Mouse (Mus musculus): ENCODE data around the gene Tspan1. TPM values are rescaled to one million over a fixed set of nuclear protein-coding genes. Genes with fewer than 3 reads are reported as not detected.

The Tspan1 gene
- total RNA-seq, 2 experiments from 2014 or later: 0.17 to 1.6 TPM

DNA sequence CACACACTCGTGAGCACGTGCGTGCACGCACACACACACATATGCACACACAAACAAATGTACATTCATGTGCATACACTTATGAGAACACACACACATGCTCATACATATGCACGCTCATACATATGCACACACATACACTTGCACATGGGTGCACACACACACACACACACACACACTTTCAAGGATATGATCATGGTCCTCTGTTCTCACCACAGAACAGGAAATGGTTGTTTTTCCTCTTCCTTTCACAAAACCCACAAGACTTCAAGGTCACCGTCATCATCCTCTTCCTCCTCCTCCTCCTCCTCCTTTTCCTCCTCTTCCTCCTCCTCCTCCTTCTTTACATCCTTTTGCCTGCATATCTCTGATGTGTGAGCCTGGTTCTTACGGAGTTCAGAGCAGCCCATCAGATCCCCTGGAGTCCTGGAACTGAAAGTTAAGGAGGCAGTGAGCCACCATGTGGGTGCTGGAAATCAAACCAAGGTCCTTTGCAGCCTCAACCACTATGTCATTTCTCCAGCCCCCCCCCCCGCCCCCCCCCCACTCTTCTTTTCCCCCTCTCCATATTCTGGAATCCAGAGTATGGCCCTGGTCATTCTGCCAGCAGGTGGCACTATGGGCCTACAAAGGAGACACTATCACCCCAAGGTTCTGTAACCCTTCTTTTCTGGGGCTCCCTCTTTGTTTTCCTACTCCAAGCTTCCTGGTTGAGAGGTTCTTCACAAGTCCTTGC lies 1.4 kb upstream of the Tspan1 start:
- peak in 1 of 2 experiments; percentile 49 for DNase-seq (ENCODE audit: low spot score in 2 of 2)

DNA sequence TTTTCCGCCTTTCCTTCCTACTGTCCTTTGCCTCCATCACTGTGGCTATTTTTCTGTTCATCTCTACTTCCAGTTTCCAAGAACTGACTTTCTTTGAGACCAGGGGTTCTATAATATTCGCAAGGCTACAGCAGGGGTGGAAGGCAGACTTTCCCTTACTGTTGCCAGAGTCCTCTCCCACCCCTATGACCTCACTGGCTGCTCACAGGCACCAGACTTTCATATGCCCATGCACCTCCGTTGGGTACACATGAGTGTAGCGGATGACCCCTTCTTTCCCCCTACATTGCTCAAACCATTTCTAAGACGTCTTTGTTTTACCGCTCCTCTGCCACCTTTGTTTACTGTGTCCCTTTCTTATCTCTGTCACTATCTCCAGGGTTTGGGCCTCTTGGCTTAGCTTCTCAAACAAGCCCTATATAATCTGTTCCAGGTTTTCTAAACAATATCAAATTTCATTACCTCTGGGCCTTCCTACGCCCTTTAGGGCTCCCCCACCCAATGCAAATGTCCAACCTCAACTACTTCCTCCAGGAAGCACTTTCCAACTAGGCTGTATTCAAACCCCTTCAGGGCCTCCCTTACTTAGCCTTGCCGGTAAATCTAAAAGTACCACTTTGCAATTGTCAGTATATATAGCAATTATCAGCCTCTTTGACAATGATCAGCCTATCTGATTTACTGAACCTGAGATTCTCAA lies 1.5 kb downstream of the Tspan1 start:
- DNase-seq (ENCODE audit: low spot score in 2 of 2): no peak

DNA sequence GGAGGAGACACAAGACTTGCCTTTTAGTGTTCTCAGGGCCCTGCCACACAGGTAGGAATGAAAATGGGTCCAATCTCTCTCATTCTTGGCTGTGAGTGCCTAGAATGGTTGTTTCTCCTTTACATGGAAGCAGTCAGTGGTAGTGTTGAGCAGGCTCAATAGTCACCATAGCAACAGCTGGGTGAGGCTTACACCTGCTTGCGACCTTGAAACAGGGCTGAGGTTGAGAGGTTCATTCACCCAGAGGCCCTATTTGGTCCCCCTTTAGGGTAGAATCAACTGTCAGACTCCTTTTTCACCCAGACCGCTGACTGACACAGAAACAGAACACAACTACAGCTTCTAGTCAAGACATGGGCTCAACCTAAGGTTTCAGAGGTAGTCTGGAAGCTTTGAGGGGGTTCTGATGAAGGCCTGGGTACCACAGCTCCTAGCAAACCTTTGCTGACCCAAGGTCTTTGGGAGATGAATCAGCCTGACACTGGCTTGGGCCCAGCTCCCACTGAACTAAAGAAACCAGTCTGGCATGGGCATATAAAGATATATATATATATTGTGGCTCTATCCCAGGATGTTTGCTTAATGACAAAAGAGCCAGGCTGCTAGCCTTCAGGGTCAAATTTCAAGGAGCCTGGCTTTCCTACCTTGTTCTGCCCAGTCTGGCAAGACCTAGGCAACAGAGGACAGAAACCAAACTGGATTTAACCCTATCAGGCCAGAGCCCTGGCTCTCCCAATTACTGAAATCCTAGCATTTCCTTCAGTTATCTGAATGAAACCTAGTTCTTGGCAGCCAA lies 2.4 kb downstream of the Tspan1 start:
- DNase-seq (ENCODE audit: low spot score in 2 of 2): no peak

DNA sequence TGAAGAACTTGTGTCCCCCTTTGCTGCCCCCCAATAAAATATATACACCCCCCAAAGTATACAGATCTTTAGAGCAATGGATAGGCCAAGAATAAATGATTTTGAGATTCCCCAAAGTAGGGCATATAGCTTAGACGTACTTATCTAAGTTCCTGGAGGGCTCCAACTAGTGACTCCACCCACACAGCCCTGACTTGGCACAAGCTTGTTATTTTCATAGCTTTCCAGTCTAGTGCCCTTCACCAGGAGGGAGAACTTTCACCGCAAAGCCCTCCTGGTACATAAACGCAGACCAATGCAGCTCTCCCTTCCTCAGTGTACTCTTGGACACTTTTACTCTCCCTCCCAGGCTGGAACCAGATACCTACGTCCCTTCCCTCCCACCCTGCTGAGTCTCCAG lies 5.3 kb downstream of the Tspan1 start:
- no peak for DNase-seq (ENCODE audit: low spot score in 2 of 2)

DNA sequence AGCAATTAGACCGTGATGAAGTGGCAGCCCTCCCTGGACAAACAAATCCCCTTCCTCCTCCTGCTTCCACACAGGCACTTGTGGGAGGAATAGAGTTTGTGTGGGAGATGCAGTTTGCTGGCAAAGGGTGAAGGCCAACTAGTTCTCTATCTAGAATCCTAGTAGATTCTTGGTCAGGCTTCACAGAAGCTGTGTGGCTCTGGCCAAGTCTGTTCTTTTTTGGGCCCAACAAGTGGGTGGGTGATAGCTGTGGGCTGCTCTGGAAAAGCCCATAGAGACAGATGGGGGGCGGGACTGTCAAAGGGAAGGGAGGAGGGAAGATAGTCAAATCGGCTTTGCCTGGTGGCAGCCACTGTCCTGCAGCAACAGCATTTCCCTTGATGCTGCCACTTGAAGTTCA lies 6.6 kb downstream of the Tspan1 start:
- DNase-seq (ENCODE audit: low spot score in 2 of 2): no peak

DNA sequence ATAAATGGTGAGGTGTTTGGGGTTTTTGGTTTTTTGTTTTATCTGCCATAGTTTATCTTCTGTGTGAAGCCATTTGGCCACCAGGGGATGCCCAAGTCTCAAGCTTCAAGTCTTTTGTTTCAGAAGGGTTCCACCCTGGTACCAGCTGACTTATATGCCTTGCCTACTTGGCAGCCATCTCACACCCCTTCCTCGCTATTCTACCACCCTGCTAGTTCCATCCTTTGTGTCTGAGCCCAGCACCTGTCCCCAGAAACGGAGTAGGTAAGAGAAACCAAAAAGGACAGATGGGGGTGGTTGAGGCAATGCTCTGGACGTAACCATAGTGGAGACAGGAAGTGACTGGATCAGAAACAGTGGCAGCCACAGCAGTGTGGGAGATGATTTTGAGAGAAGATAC lies 7.5 kb downstream of the Tspan1 start:
- no peak for DNase-seq (ENCODE audit: low spot score in 2 of 2)

DNA sequence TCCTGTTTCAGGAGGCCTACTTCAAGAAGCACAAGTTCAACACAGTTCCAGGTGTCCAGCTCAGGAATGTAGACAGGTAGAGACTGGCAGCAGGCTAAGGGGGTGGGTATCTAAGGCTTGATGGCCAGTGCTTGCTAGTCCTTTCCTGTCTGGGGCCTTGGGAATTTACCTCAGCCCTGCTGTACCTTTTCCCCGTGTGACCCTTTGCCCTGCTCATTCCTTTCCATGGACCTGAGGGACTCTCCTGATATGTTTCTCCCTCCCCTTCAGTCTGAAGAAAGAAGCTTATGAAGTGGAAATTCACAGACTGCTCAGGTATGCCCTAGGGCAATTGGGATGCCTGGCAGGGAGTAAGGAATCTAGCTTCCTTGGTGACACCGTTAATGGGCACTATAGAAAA lies 9.5 kb downstream of the Tspan1 start:
- no peak for DNase-seq (ENCODE audit: low spot score in 2 of 2)

DNA sequence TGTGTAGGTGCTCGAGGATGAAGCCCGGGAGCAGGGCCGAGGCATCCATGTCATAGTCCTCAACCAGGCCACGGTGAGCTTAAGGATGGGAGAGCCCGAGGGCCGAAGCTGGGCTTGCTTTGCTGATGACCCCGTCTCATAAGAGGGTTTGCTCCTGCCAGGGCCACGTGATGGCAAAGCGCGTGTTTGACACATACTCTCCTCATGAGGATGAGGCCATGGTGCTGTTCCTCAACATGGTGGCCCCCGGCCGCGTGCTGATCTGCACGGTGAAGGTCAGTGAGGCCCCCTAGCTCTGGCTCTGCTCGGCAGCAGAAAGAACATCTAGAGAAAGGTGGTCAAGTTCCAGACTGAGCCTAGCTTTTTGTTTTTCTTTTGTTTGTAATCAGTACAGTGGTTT lies 14.7 kb downstream of the Tspan1 start:
- DNase-seq (ENCODE audit: low spot score in 2 of 2): no peak

DNA sequence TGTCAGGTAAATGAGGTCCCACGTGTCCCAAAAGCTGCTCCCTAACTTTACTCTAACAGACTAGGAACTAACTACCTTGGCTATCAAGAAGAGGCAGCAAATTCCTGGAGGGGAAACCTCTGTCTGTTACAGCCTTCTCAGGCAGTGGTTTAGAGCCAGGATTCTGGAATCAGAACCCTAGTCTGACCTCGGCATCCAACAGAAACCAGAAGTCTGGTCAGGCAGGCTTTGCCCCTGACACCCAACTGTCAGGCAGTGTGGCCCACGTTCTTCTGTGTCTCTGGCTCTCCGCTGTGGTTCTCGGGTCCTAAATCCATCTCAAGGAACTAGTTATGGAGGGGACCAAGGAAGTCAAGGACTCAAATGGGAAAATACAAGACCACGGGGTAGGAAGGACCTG lies 16.2 kb downstream of the Tspan1 start, which contains the start of gene Lurap1:
Gene Lurap1, minus strand, starts transcription at position 101 of the 400 bp plus-strand sequence.
- DNase-seq (ENCODE audit: low spot score in 2 of 2): no peak

DNA sequence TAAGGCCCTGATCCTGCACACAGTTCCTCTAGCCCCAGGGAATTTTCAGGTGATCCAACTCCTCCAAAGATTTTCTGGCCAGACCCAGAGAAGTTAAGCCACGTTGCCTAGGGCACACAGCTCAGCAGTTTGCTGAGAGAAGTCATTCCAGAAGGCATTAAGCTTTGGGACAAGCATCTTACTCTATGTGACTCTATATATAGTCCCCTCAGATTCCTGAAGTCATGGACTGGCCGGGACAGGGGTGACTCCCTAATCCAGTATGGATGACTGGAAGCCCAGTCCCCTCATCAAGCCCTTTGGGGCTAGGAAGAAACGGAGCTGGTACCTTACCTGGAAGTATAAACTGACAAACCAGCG lies 16.6 kb downstream of the Tspan1 start:
- DNase-seq (ENCODE audit: low spot score in 2 of 2): no peak

DNA sequence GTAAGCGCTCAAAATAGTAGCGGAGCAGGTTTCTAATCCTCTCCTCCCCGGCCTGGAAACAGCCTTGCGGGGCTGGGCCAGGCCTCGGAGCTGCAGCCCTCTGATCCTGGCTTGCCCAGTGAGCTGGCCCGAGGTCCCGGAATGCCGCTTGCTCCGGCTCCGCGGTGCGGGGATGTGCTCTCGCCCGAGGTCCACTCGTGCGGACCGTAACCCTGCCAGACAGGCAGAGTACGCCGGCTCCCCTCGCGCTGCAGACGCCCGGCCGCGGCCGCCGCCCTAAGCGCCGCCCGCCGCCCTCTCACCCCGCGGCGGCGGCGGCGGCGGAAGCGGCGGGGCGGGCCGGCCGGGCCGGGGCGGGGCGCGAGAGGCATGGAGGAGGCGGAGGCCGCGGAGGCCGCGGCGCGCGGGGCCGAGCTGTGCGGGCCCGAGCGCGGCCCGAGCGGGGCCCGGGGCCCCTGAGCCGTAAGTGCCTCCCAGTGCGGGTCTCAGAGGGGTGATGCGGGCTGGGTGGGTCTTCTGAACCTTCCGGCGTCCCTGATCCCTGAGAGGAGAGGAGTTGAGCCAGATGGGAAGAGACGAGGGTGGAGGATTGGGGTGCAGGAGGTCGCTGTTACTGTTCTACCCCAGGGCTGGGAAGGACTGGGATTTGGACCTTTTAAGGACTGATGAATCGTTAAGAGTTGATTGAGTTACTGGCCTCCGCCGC lies 17.1 kb downstream of the Tspan1 start:
- DNase-seq (ENCODE audit: low spot score in 2 of 2): peak; percentile 39 to 47

DNA sequence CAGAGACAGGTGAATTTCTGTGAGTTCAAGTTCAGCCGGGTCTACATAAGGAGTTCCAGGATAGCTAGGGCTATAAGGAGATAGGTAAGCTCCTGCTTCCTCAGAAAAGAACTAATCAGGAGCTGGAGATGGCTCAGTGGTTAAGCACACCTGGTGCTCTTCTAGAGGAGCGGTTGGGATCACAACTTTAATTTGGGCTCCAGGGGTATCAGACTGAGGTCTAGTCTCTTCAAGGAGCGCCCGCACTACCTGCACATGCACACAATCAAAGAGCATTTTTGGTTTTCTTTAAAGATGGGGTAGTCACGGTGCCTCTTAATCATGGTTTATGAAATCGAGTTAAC lies 17.6 kb downstream of the Tspan1 start:
- no peak for DNase-seq (ENCODE audit: low spot score in 2 of 2)

DNA sequence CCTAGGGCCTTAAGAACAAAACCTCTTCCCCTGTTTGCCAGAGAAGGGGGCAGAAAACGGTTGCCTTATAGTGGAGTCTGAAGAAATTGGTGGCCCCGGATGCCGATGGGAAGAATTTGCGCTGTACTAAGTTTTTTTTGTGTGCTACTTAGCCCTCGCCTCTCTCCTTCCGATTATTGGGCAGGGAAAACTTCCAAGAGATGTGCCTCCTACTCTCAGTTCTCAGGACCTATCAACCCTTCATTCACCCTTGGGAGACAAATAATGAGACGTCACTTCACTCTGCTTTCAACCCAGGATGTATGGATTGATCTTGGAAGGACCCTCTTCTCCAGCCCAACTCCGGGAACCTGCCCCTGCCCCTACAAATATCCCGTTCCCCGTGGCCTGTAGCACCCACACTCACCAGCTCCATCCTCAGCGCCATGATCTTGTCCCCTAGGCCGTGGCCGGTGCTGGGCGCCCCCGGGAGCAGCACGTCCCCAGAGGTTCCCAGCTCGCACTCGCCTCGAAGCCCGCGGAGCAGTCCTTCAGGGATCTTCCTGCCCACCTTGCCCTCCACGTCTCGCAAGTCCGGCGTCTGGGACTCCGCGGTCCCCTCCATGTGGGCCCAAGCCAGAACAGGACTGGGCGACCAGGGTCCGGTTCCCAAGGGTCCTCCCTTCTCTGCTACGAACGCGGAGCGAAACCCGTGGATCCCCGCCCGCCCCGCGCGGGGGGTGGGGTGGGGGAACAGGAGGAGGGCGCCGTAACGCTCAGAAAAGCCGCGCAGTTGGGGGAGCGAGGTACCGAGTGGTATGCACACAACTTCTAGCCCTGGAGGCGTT lies 23.3 kb downstream of the Tspan1 start:
- peak; percentile 30 to 44 for DNase-seq (ENCODE audit: low spot score in 2 of 2)

DNA sequence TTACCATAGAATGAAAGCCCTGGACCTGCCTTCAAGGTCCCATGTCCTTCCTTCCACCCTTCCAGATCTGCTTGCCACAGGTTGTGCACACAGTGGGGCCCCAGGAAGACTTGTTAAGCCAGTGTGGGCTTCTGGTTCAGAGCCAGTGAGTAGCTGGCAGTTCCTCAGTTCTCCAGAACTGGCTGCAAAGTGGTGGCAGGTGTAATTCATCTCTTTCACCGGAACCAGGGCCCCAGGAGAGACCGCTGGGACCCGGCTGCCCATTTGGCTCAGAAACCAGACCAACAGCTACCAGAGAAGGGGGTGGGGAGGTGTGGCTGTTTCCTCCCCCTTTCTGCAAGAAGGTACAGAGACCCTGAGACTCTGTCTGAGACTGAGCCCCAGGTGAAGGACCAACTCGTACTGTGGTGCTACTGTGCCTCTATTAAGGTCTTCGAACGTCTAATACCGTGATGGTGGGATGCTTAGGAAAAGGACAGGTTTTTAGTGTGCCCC lies 24.0 kb downstream of the Tspan1 start:
- DNase-seq (ENCODE audit: low spot score in 2 of 2): no peak

DNA sequence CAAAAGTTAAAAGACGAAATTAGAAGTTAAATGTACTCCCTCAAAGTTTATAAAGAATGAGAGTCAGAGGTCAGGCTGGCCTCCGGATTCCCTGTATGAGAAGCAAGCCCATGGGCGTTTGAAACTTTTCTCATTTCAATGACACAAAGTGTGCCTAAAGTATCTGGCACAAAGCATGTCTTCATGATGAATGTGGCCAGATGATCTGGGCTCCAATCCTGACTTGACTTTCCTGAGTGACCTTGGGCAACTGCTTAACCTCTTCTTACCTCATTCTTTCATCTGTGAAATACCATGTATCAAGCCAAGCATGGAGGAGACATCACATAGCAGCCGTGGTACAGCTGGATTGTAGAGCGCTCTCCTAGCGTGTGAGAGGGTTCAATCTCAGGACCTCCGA lies 25.1 kb downstream of the Tspan1 start:
- DNase-seq (ENCODE audit: low spot score in 2 of 2): no peak

DNA sequence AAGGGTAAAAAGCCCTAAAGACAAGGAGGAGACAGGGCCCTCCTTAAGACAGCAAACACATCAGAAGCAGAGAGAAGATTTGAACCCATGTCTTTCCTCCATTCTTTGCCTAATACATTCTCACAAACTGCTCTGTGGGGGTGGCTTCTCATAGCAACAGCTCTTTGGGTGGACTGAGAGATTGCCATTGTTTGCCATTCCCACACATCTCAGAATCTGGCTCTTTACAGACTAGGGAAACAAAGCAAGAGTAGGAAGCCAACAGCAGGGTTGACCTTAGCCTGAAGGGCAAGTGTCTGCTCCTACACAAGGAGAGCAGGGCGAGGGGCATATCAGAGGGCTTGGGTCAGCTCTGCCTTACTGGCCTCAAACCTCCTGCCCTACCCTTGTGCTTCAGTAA lies 25.7 kb downstream of the Tspan1 start:
- DNase-seq (ENCODE audit: low spot score in 2 of 2): no peak

DNA sequence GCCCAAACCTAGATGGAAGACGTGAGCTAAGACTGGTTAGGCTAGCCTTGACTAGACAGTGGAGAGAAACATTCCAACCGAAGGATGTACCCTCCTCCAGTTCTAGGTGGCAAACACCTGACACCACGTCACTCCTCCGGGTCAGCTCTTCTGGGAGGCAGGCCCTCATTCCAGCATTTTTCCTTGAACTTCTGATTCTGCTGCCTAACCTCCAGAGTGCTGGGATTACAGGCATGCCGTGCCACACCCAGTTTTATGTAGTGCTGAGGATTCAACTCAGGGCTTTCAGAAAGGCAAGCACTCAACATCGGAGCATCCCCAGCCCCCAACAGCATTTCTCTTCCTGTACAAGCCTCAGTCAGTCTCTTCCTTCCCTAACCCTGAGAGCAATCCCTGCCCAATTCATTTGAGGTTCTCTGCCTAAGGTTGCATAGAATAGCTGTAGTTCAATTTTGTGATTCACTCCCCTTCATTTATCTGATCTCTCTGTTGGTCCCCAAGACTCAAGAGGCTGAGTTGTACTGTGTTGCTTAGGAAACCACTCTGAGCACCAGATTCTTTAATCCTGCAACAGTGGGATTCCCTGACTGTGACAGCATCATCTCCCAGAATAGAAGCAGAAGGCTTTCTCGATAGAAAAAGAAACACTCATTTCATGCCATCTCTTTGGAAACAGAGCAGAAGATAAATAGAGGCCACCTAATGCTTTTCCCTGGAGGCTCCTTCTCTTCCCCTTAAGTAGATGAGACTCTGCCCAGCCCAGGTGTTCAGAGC lies 26.4 kb downstream of the Tspan1 start:
- no peak for DNase-seq (ENCODE audit: low spot score in 2 of 2)

DNA sequence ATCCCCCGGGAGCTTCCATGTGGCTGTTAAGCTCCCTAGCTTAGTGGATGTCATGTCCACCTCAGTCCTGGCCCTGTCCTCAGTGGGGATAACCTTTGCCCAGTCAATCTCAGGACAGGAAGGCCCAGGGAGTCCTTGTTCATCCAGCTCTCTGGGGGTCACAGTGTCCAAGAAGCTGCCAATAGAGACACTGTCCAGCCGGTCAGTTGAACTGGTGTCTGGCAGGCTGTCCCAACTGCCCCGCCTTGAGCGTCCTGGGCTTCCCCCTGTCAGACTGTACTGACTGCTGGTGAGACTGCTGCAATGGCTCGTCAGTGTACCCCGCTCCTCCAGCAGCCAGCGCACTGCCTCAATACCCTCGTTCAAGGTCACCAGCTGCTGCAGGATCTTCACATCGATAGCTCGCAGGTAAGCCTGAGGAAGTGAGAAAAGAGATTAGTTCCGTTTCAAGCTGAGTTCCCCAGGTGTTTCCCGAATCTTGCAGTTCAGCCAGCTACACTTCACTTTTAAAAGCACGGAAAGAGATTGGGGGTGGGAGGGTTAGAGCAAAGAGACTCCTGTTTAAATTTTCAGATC lies 29.9 kb downstream of the Tspan1 start:
- no peak for DNase-seq (ENCODE audit: low spot score in 2 of 2)

DNA sequence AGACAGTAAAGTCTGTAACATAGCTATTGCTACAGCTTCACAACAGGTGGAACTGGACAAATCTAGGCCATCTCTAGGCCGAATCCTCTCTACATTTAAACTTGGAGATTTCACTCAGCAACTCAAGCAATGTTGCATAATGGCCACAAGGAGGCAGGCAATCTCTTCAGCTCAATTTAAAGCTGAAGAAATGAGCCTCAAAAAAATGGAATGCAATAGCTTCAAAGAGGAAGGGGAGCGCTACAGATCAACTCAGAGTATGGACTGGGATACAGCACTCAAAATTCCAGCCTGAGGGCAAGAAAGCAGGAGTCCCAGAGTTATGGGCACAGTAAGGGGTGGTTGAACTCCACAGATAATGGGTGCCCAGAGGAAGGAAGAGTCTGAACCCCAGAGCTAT lies 32.4 kb downstream of the Tspan1 start:
- DNase-seq (ENCODE audit: low spot score in 2 of 2): no peak

Measured in adrenal gland, postnatal 4 days (tissue).